Mouse (Mus musculus) layer of hippocampus, postnatal 14 days (tissue): ENCODE measurements around the gene Slc38a7. TPM values are rescaled to one million over a fixed set of nuclear protein-coding genes. Genes with fewer than 3 reads are reported as not detected.
"Not testable (repeated sequence)": the region's sequence is repeated elsewhere in the genome, so short reads cannot be mapped to it uniquely, and the experiment has no call there.

Source experiments
- DNase-seq, 2 experiments: peaks; one replicate each; pipeline ENCODE4 v3.0.0; 2021 to 2022; ENCODE audit warnings: low spot score in 2 of 2, mixed read lengths in 1 of 2
- long read RNA-seq, 2 experiments: library from polyadenylated mRNA; stranded (forward); transcript quantifications; one replicate each; pipeline ENCODE4 v2.0.0; 2021
- total RNA-seq, 2 experiments: library from RNA; stranded (reverse); gene quantifications; 2 replicates each; pipeline ENCODE4 v1.2.3; 2021

Slc38a7 gene
- total RNA-seq = 10 to 100 TPM; 29.7 to 31.6 TPM
- long read RNA-seq, experiment 1, transcript Slc38a7-204 (12 exons, 3,315 nt) = major isoform, 23 of 36 reads
- long read RNA-seq, experiment 1, partial matches to known transcripts = 7 of 36 reads
- long read RNA-seq, experiment 1, other reads (novel, unspliced or antisense) = 6 of 36 reads
- long read RNA-seq, experiment 2, transcript Slc38a7-204 (12 exons, 3,315 nt) = major isoform, 12 of 33 reads
- long read RNA-seq, experiment 2, partial matches to known transcripts = 17 of 33 reads
- long read RNA-seq, experiment 2, other reads (novel, unspliced or antisense) = 4 of 33 reads

DNA sequence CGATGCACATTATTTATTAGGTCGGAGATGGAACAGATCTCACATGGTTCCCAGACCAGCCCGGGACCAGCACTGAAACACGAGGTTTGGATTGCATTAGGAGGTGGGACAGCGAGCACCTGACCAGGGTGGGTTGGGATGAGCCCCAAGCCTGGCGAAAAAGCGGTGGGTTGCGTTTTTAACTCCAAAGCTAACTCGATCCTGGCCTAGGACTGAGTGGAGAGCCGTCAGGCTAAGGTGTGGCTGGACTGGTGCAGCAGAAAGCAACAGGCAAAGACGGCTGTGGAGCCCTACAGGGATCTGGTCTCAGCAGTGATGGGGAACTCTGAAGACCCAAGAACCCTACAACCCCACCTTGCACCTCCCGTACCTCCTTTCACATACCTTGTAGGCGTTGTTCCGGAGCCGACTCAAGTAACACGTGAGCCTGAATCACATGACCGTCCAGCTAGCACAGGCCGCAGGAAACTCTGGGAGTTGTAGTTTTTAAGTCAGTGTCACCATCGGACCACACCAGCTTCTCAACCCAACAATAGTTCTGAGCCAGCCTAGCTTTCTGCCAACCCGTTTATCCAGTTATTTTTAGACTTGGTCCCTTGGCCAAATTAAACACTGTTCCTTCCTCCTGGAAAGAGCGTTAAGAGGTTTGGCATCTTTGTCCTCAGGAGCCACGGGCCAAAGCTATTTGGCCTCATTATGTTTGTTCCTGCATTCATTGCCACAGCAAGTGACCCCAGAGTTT lies at the start of gene Slc38a7:
Slc38a7 (minus strand) TSS at position 438 of the 742 bp plus-strand sequence.
- peak; percentile 69 to 88 for DNase-seq

DNA sequence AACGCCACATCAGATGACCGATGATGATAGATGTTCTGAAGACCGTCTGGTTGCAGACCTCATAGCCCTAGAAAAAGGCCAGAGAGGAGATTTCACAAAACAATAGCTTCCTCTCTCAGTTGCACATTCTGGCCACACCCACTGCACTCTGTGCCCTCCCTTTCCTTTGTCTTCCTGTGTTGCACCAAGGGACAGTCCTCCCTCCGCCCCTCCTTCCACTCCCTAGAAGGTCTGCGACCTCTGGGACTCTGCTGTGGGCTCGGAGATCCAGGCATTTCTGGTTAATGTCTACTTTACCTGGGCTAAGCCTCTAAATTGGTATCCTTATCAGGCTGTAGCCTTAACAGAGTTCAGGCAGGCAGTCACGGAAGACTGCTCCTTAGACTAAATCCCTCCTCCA lies 48.5 kb upstream of the Slc38a7 start:
- DNase-seq = no peak

DNA sequence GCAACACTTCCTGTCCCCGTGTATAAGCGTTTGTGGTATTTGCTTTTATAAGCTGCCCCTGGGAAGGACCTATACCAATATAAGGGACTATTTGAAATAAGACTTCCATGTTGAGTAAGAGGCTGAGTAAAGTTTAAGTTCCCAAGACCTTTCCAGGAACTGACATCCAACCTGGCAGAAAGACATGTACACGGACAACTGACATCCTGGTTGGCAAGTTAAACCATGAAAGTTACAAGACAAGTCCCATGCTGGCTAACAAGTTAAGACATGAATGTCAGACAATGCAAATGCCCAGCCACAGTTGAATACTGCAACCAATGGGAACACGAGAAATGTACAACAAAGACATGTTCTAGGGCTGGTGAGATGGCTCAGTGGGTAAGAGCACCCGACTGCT lies 40.4 kb upstream of the Slc38a7 start:
- no peak for DNase-seq

DNA sequence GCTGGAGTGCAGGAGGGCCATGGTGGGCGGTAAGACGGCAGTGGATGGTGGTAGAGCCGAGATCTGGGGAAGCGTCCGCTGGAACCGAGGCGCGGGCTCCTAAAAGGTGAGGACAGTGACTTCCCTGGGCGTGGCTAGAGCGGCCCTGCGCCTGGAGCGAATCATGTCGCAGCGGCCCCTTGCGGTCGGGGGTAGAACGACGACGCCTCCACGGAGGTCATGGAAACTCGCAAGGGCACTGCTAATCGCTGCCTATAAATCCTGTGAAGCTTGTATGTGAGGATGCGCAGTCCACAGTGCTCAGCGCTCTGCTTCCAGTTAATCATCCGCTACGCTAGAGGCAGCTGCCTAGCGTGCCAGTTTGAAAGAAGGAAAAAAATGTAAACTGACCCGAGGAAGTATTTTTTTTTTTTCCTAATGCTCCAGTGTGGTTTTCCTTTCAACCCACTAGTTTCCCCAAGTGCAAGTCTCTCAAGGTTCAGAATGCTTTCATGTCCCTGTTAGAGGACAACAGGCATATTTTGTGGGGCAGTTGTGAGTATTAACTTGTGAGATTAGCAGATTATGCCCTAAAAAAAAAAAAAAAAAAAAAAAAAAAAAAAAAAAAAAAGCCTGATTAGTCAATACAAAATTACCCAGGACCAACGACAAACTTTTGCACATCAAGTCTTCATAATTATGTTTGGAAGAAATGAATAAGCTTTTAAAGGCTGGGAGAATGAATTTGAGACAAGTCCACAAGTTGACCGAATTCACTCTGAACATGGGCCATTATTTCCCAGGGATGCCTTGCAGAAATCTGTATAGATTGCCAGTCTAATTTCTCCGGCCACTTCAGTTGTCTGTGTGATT lies 35.2 kb upstream of the Slc38a7 start, which contains the start of gene Got2:
Got2 (minus strand) TSS at position 263 of the 852 bp plus-strand sequence.
- DNase-seq = peak; percentile 91 to 92

DNA sequence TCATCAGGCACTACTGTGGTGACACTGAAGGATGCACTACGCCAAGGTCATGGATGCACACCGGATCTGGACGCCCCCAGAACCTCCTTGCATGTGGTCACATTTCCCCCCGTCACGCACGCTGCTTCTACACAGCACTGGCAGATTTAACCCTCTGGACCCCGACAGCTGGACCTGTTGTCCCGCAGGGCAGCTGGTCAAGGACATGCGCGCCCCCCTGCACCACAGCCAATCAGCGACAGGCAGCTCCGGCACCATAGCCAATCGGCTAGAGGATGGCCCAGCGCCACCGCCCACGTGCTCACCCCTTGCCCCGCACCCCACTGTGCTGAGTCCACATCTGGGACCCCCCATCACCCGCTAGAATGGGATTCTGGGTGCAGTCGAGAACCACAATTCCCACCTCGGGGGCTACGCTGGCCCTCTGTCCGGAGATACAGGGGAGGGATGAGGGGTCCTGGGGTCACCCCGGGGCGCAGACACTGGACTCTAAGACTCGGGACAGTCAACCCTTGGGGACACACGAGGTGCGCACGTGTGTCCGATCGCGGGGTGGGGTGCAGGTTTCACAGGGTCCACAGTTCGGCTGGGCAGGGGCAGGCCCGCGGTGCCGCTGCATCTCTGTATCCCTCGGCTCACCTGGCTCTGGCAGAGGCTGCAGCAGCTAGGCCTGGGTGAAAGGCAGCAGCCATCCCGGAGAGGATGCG lies 34.4 kb upstream of the Slc38a7 start:
- DNase-seq = peak; percentile 86 to 88

DNA sequence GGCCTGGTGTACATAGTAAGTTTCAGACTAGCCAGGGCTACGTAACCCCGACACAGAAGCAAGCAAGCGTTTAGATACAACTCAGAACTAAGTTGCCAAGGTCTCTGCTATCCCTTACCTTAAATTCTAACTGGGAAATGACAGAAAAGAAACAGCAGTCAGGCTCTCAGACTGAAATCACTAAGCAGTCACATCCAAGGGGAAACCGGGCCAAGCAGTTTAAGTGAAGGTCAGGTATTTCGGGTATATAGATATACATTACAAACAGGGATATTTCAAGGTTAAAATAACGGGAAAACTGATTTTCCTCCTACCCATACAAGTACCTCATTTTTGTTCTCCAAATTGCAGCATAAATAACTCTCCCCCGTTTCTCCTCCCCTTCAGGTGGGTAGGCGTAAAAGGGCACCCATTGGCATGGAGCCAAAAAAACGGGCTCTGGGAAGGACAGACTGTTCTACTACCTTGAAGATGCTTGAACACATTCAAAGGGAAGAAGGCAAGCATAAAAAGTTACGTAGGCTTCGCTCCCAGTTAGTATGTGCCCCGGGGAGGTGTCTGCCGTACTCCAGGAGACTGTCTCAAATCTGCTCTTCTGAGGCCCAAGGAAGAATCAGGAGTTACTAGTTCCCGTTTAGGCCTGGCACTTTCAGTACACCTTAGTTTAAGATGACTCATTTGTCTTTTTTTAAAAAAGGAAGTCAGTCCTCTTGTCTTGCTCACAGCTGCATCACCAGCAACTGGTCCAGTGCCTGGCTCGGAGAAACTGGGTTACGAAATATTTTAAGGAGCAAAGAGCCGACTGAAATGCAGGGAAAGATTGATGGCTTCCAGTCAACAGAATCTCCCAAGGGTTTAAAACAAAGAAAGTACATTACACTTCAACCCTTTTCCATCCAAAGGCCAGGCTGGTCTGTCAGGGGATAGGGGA lies 33.6 kb upstream of the Slc38a7 start:
- peak in 1 of 2 experiments; percentile 16 for DNase-seq

DNA sequence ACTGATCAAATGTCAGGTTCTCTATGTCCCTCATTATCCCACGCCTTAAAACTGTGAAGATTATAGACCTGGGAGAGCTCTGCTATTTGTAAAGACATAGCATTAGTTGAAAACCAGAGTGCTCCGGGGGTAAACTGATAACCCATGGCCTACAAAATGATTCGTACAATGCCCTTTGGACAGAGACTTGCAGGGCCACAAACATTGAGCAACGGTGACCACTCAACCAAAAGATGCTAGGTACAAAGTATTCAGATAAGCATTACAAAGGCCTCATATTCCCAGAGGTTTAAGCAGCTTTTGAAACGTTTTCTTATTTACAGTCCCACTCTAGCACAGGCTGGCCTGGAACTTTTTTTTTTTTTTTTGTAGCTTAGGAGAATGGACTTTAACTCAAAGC lies 32.6 kb upstream of the Slc38a7 start:
- no peak for DNase-seq

DNA sequence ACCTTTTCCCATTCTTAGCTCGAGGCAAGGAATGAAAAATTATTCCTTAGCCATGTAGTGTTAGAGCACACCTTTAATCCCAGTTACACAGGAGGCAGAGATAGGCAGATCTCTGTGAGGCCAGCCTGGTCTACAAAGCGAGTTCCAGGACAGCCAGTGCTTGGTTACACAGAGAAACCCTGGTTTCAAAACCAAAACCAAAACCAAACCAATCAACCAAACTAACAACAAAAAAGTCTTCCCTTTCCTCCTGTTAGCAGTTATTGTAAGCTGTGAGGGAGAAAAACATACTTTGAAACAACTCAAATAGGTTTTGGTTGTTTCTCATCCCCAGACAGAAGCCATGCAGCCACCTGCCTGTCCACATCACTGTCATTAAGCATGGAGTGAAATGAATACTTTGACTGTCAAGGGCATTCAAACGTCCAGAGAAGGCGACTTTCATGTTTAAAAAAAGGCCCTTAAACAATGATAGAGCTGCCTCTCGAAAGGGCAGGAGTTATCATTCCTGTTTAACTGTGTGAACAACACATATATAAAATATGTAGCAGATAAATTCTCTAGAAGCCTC lies 32.0 kb upstream of the Slc38a7 start:
- DNase-seq = no peak

DNA sequence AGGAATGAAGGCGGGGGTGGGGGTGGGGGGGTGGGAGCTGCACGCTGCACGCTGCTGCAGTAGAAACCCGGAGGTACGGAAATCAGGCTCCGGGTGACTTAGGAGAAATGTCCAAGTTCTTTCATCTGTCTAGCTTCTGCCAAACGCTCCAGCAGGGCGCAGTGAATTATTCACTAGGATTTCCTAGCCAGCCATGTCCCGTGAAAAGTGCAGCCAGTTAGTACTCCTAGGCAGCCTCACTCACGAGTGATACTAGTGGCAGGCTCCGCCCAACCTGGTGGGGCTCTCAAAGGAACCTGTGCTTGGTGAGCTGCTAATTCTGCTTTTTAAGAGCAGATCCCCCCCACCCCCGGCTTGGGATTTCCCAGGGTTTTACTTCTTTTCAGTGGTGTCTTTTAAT lies 31.2 kb upstream of the Slc38a7 start:
- no peak for DNase-seq

DNA sequence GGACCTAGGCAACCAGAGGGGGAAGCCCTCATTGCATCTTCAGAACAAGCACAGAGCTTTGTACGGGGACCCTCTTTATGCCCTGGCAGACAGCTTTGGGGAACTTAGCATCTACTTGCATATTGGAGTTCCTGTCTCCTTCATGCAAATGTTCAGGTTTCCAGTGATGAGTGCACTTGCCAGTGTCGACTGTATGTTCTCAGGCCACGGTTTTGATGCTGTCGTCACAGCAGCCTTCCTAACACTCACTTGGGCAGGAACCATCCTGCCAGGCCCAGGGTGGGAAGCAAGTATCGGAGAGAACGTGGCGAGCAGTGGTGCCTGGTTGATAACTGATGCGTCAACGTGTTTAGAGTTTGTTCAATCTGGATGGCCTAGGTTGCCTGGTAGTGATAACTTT lies 28.9 kb upstream of the Slc38a7 start:
- no peak for DNase-seq

DNA sequence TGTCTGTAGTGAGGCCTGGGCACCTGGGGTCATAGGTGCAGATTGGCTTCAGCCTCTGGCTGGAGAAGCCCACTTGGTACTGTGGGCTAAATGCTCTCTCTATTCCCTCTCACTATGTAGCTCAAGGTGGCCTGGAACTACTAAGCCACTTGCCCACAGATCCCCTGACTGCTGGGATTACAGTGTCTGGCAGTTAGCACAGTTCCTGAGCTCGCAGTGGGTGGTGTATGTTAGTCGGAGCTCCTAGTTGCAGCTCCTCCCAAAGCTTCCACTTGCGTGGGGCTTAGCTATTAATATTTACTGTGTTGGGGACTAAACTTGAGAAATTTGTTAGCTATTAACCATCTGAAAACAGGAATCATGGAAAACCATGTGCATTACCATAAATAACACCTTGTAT lies 28.2 kb upstream of the Slc38a7 start:
- DNase-seq = no peak

DNA sequence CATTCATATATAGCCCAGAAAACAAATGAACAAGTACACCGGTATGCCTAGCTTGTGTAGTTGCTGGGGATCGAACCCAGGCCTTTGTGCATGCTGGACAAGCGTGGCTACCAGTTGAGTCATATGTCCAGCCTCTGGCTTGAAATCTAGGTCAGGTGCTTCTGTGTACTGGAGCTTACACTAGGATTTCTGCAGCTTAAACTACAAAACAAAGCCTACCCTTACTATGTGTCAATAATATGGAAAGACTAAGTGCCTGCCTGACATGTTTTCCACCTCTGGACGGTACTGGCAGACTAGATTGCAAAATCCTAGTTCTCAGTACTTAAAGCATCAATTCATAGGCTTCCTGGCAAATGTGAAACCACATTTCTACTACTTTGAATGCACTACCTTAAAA lies 26.5 kb upstream of the Slc38a7 start:
- no peak for DNase-seq

DNA sequence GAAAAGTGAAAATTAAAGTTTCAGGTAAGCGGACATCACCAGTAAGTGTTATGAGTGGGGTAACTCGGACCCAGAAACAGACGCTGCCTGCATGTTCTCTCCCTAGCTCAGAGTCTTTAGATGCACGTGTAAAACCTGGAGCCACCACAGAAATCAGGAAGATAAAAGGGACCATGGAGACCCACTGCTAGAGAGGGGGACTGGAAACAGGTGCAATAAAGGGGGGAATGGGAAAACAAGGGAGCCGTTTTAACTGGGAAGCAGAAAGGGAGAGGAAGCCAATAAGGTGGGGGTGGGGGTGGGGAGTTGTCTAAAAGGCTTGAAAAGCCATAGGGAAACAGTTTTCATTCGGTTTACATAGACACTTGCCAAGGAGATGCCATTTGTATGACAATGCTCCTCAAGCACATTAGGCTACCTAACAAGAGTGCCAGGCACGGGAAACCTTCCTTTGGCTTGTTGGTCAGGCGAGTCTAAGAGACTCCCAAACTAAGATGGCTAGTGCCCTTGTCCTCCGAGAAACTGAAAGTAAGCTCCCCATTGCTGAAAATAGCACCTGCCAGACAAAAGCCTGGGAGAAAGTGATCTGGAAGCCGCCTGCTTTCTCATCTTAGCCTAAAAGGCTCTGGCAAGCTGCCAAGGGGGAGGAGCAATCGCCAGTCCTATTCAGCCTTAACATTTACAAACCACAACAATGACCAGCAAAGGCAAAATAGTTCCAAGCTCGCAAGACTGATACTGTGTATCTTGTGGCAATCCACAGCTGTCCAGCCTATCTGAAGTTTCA lies 25.0 kb upstream of the Slc38a7 start:
- no peak for DNase-seq

DNA sequence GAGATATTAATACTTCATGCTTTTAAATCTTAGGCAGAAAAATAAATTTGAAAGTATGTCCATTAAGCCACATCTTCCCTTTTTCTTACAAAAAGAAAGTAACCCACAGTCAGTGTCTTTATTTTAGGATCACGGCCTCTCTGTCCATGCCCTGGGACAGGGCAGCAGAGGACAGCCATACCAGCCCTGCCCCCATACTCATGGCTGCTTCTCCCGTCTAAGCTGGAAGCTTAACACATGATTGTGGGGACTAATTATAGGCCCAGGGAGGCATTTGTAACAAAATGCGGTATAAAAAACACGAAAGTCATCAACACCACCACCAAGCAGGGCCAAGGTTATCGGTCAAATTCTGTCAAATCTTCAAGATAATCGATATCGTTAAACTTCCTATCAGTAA lies 21.9 kb upstream of the Slc38a7 start:
- DNase-seq = no peak

DNA sequence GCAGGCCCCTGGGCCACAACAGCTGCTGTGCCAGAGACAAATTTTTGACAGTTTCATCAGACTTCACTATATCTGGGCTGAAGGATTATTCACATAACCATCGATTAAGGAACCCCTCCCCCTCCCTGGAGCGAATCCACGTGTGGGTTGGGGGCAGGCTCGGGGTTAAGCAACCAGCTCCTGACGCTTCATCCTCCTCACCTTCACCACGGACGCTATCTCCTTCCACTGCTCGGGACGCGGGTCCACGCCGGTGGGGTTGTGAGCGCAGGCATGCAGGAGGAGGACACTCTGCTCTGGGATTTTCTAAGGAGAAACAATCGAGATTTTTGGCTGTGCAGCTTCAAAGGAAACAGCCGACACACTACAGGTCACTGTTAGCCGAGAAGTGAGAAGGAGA lies 18.4 kb upstream of the Slc38a7 start:
- no peak for DNase-seq

DNA sequence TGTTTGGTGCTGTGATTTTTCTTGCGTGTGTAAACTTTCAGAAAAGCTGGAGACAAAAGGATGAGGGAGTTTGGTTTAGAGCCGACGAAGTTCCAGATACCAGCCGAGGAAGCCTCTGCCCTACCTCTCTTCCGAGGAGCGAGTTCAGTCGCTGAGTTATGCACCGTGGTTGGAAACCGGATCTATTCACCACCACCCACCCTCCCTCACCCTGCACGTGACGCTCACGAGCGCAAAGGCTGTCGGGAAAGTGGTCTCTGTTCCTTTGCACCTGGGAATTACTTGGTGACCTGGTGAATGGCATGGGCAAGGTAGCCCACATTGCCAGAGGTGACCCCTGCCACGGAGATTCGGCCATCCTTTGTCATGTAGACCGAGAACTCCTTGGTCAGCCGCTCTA lies 11.5 kb upstream of the Slc38a7 start:
- not testable (repeated sequence) for DNase-seq

DNA sequence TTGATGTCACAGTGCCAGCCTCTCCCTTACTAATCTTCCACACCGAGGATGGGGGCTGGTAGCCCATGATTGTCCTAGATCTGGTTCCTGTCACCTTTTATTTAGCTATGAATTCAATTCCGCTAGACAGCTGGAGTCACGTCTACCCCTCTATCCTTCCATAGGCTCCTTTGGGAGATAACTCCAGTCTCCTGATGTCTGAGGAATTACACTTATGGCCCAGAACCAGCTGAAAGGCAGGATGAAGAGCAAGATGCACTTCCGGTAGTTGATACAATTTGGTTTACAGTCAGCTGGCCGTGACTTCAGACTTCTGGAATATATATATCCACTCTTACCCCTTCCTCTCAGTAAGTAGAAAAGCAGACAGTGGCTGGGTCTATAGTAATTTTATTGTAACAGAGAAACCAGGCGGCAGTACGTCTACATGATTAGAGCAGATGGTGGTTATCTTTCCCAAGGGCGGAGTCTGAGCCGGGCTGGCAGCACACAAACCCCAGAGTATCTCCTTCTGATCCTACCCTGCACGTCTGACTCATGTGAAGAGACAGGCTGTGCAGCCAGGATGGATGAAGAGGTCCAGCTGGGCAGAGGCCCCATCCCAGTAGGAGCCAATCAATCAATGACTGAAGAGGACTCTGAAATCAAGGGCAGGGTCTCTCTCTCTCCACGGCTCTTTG lies 10.6 kb upstream of the Slc38a7 start:
- not testable (repeated sequence) for DNase-seq

DNA sequence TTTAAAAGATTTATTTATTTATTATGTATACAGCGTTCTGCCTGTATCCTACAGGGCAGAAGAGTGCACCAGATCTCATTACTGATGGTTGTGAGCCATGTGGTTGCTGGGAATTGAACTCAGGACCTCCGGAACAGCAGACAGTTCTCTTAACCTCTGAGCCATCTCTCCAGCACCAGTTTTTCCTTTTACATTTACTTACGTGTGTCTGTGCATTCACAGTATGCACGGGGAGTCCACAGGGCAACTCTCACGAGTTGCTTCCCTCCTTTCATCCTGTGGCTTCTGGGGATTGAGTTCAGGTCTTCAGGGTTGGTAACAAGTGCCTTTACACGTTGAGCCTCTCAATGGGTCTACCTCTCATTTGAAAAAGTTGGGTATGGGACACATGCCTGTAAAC lies 835 bp upstream of the Slc38a7 start:
- DNase-seq = no peak
